Mouse (Mus musculus) thymus, postnatal 25 days (tissue): ENCODE measurements around the gene Akap12.
A peak's percentile ranks its signal among the peaks of the same experiment; 100 is the strongest.

Experiments used
- DNase-seq: peaks from one replicate; pipeline ENCODE4 v3.0.0; 2022

The Akap12 gene

DNA sequence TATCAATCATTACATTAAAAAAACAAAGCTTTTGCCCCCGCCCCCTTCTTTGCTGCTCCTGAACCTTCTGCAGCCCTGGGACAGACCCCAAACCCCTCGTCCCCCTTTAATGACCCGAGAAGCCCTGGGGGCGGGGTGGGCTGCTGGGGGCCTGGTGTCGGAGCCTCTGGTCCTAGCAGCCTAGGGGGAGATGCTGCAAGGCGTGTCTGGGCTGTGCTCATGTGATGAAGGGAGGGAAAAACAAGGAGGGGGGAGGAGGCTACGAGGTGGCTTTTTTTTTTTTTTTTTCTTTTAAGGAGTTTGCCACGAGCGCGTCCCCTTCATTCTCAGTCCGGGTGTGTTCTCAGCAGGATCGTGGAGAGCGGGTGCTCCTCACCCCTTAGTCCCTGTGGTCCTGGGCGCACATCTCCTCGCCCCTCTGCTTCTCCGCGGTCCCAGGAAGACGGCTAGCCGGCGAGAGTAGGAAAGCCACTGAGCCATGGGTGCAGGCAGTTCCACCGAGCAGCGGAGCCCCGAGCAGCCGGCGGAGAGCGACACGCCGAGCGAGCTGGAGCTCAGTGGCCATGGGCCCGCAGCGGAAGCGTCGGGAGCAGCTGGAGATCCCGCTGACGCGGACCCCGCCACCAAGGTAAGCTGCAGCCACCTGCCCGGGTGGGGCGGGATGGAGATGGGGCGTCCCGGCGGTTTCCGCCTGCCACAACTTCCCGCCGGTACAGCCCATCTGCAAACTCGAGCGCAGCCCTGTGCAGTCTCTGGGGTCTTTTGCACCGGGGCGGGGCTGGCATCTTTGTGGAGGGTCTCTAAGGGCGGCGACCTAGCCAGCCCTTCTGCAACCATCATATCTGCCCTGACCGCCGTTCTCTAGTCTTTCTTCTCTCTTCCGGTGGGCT is at the start of gene Akap12:
Akap12 (plus strand) TSS at position 340 of the 890 bp plus-strand sequence.
- peak; percentile 80 for DNase-seq

DNA sequence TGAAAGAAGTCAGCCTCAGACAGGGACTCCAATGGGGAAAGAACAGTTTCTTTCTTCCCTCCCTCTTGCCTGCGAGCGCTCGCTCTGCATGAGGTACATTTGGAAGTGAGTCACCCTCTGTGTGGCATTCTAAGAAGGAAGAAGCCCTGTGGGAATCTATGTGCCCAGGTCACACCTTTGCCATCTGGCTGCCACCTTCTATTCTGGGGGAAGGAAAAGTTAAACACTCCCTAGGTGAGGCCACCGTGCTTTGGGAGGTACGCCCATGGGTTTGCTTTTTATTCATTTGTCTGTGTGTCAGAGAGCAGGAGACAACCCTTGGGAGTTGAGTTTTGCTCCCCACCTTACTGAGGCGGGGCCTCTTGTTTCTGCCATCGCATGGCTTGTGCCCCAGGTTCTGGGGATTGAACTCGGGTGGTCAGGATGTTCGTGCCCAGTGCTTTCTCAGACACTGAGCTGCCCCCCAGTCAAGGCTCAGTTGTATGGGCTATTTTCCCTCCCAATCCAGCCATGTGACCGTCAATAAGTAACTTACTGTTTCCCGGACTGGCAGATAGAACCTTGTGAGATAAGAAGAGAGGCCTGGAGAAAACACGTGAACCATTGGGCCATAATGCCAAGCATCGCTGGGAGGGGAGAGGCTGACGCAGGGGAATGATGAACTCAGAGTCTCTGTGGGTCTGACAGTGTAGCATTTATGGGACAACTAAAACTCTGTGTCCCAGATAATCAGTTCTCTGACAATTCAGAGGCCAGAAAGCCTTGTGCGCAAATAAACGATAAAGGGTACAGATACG is 35.4 kb upstream of the Akap12 start:
- no peak for DNase-seq

DNA sequence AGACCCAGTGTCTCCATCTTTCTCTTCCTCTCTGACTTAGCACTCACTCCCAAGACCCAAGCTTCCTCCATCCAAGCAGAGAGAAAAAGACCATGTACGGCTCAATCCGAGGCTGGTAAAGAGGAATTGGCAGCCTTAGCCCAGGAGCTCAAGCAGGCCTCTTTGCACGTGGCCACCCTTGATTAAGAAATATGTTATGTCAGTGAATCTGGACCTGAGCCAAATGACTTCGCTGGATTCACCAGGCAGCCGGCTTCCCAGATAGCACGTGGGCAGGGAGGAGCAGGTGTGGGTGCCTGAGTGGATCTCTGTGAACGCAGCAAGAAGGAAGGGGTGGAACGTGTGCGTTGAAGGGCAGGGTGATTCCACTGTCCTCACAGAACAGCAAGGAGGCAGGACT is 33.1 kb upstream of the Akap12 start:
- DNase-seq, result no peak

DNA sequence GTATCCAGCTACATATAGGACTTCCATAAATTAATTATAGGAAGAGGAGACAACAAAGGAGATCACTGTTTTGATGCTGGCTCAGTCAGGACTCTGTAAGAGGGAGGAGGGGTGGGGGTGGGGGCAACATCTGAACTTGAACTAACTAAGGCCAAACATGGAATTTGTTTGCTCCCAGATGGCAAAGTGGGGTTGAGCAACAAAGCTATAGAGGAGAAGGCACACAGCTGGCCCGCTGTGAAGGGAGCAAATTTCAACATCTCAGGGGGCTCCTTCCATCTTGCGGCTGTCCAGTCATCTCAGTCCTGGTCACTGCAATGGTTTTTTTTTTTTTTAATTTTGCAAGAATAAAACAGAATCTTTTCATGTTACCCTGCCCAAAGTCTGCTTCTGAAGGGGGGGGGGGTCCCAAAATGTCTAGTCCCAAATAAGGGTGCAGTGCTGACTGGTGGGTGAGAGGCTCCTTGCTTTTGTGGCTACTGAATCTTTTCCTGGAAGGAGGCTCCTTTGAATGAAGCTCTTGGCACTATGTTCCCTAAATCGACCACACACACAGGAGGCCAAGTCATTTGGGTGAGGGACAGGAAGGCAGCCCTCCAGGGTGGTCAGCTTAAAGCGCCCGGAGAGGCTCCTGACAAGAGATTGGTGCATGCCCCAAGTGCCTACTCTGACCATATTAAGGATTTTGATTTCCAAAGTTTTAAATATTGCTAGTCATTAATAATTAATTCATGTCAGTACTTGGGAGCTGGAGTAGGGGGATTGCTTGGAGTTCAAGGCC is 26.2 kb upstream of the Akap12 start:
- DNase-seq, result no peak

DNA sequence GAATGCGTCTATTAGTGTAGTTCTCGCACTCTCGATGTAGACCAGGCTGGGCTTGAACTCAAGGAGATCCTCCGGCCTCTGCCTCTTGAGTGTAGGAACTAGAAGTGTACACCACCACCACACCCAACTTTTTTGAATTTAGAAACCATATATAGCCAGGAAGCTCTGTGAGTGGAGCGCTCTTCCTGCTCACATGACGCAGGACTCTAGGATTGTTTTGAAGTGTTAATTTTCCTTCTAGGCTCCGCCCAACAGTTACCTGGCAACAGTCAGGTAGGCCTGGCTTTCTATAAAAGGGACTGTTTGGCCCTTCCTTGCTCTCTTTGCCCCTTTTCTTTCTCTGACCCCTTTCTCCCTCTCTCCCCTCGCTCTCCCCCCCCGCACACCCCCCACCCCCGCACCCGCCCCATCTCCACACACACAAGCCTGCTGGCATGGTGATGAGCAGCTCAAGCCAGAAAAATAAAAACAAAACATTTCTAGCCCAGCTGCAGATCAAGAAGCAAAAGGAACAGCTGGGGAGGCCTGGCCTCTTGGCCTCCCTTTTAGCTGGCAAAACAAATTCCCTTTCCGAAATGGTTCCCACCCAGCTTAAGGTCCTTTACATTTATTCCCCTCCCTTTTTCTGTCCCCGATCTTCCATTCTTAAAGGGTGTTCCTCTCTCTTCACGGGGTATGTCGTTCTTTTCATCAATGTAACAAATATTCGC is 22.4 kb upstream of the Akap12 start:
- DNase-seq, result no peak

DNA sequence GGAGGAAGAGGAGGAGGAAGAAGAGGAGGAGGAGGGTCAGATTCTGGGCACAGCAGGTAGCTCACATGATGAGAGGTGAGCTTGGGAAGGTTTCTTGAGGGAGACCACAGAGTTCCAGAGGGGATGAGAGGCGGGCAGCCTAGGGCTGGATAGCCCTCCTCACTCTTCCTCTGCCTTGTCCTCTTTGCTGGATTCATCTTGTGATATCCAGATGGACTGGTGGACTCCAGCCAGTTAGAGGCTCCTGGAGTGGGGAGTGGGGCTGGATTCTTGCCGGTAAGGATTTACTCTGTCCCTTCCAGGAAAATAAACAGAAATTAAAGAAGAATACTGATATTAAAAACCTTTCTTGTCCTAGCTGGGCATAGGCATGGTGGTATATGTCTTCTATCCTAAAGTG is 20.4 kb upstream of the Akap12 start:
- no peak for DNase-seq

DNA sequence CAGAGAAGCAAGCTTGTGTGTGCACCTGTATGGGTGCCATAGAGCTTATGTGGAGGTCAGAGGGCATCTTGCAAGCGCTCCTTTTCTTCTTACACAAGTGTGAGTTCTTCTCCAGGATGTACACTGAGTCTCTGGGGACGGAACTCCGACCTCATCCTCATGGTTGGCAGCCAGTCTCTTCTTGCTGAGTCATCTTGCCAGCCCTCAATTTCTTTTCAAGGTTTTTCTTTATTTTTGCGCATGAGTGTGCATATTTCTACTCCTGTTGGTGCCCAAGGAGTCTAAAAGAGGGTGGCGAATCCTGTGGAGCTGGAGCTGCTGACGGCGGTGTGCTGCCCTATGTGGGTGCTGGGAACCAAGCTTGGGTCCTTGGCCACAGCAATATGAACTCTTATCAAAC is 19.8 kb upstream of the Akap12 start:
- no peak for DNase-seq

DNA sequence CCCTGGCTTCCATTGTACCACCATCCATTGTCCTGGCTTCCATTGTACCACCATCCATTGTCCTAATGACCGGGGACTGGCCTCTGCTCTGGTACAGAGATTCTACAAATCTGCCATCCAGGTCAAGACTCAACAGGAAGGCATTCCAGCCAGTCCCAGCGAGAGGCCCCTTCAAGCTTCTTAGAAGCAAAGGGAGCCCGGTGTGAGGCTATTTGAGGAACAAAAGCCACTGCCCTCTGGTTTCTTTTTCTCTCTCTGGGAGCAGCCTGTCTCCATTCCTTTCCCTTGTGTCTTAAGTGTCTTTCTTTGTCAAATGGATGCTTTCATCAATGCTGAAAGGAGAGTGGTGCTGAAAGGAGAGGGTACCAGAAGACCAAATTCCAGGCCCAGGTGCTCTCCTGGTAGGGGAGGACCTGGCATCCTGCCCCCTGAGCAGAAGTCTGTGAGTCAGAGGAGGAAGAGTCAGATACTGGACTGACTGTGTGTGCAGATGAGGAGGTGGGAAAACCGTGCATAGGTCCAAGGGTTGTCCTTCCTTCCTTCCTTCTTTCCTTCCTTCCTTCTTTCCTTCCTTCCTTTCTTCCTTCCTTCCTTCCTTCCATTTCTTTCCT is 16.8 kb upstream of the Akap12 start:
- DNase-seq, result no peak

DNA sequence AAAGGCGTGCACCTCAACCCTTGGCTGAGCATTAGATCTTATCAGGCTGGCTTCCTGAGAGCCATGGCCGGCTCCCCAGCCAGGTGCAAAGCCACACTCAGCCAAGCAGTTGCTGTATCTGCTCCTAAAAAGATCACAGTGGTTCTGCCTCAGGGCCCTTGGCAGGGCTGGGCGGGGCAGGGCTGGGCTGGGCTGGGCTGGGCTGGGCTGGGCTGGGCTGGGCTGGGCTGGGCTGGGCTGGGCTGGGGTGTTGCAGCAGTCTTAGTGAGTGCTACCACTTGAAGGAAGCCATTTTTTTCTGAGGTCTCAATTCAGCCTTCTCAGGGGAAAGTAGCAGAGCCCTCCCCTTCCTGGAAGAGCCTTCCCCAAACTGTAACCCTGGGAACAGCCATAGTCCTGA is 15.5 kb upstream of the Akap12 start:
- DNase-seq, result no peak

DNA sequence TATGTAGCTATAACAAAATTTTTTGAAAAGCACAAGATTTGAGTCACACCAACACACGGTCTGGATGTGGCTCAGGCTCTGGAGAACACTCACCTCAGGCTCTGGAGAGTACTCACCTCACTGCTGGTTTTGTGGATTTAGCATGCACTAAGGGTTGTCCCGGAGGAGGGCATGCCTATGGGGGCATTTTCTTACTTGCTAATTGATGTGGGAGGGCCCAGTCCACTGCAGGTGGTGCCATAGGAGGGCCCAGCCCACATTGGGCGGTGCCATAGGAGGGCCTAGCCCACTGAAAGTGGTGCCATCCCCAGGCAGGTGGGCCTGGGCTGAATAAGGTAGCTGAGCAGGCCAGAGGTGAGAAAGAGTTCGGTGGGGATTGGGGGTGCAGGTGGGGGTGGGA is 12.6 kb upstream of the Akap12 start:
- no peak for DNase-seq

DNA sequence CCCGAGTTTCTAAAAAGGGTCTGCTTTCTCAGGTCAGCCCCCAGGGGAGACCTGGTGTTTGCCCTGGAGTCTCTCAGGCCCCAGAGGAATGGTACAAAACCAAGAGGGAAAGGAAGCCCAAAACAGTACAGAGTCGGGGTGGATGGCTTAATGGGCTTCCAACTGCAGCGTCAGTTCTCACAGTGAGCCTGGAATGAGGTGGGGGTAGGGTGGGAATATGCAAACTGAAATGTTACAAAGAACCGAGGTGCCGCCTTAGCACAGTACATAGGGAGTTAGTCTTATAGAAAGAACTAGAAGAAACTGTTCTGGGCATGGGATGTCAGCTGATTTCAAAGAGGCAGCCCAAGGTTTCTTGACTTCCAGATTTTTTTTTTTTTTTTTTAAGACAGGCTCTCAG is 11.7 kb upstream of the Akap12 start:
- DNase-seq, result no peak

DNA sequence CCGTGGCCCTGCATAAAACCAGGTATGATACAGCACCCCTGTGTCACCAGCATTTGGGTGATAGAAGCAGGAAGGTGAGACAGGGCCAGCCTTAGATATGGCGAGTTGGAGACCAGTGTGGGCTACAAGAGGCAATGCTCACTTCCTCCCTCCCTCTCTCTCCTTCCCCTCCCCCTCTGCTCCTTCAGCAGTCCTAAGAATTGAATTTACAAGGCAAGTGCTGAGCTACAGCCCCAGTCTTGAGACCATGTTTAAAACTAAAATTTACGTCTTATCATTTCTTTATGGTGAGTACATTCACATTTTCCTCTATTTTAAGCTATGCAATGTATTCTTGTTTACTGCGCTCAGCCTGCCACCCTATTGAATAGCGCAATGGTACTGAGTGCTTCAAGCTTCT is 5.3 kb upstream of the Akap12 start:
- peak; percentile 7 for DNase-seq

DNA sequence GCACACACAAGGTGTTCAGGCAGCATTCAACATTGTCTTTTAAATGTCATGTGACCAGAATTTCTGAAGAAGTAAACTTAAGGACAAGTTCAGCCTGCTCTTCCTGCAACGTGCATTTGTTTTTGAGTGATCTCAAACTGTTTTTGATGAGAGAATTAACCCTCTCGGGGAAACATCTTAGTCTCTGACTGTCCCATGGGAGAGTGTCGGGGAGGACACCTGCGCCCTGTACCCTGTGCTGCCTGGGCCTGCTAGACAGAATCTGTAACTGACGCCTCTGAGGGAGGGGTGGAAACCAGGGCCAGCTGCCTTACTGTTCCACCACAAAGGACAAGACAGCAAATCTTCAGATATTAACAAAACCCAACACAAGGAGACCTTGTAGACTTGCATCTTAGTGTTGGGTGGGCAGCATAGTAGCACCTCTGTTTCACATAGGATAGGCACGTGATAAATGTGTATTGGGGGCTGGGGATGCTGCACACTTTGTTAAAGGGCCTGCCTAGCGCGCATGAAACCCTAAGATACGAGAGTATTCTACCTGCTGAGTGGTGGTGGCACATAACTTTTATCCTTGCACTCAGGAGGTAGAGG is 4.7 kb upstream of the Akap12 start:
- peak; percentile 51 for DNase-seq

DNA sequence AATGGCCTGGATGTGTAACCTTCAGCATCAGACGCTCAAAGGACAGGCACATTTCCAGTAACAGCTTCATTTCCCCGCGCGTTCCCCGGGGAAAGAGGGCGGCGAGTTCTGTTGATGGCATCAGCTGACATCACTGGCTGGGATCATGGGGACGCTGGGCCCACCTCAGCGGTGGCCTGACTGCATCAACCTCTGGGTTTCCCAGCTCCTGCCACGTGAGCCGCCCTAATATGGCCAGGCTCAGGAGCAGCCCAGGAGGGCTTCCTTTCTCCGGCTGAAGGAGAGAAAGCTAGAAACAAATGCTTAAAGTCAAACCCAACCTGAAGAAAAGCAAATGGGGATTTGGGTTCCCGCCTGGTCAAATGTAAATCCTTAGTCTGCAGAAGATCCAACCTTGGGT is 539 bp upstream of the Akap12 start:
- no peak for DNase-seq

DNA sequence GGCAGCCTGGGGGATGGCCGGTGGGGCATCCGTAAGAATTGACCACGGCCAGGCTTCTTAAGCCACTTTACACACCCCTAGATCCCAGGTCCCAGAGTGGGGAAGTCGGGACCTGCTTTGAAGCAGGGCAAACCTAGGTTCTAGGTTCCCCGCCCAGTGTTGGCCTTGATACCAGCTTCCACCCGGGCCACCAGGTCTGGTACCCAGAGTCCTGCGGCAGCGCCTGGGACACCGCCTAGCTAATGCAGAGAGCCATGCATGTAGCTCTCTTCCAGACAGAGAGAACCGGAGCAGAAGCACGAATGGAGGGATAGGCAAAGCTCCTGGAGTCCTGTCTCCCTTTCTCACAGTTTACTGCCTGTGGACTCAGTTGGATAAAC is 741 bp downstream of the Akap12 start:
- peak; percentile 38 for DNase-seq

DNA sequence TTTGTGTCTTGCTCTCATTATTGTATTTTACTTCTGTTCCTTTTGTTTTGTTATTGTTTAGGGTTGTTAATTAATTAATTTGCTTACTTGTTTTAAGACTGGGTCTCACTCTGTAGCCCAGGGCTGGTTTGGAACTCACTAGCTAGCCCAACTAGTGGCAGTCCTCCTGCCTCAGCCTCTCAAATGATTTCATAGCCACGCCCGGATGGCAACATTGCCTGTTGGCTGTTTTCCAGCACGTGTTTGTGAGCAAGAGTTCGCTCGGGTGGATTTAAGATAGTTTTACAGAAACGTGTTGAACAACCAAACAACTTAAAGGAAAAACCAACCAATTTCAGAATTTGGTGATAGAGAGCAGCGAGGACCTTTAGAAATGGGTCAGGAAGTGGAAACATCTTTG is 1.3 kb downstream of the Akap12 start:
- peak; percentile 9 for DNase-seq

DNA sequence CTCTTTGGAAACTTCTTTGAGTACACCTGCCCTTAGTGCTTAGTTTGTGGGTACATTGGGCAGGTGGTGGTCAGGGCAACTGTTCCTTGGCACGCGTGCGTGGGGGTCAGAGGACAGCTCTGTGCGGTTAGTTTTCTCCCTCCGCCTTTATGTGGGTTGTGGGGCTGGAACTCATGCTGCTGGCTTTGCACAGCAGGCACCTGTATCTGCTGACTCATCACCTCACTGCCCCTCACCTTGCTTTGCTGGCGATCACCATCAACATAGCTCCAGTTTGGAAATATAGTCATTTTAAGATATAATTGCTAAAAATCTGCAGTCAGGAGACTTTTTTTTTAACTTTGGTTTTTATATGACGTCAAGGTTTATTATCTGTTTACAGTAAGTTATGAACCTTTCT is 2.0 kb downstream of the Akap12 start:
- DNase-seq, result no peak

DNA sequence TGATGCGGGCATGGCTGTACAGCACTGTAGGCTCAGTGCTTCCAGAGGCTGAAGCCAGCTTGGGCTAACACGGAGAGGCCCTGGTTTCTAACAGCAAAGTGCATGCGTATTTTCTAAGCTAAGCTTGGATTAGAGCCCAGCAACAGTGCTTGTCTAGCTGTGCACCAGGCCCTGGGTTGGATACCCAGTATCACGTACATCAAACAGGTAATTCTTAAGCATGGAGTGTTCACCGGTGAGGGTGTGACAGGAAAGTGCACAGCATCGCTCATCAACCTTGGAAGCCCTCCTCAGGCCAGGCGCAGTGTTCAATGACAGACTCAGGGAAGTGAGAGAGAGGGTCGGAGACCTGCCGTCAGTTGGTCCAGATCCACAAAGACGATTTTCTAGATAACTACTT is 9.4 kb downstream of the Akap12 start:
- no peak for DNase-seq

DNA sequence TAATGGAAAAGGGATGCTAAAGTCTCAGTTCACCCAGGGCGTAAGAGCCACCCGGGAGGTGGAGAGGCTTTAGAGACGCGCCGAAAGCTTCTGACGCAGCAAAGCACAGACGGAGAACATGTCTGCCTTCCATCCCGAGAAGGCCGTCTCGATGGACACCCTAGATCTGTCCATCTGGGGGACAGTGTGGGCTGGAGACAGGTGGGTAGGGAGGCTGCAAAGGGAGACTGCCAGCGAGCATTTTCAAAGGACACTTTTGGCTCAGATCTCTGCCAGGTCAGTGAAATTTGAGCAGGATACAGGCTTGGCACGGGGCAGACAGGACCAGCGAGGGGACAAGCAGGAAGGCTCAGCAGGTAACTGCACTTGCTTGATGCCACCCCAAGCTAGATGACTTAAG is 9.9 kb downstream of the Akap12 start:
- DNase-seq, result no peak

DNA sequence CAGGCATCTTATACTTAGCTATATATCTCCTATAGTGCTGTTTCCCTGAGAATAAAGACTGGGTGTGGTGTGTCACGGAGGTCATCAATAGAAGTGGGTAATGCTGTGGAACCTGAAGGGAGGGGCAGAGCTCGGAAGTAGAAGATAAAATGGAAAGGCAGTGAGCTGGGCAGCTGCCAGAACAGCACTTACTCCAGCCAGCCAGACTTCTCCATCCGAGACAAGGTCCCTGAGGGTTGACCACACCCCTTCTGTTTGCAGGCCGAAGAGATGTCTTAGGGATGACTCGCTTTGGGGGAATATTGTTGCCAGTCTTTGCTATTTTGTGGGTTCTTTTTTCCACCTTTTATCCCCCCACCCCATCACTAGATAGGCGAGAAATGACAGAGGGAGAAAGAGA is 11.9 kb downstream of the Akap12 start:
- DNase-seq, result no peak

DNA sequence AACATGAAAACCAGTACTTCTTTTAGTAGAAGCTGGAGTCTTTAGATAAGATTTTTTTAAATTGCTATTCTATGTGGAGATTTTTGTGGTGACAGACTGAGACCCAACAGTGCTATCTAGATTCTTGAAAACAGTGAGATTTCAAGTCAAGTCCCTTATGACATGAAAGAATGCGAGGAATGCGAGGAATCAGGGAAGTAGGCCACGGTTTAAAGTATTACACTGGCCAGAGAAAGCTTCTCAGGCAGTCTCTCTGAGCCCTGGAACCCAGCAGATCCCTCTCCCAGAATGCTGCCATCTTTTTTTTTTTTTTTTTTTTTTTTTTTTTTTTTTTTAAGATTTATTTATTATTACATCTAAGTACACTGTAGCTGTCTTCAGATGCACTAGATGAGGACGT is 16.2 kb downstream of the Akap12 start:
- no peak for DNase-seq

DNA sequence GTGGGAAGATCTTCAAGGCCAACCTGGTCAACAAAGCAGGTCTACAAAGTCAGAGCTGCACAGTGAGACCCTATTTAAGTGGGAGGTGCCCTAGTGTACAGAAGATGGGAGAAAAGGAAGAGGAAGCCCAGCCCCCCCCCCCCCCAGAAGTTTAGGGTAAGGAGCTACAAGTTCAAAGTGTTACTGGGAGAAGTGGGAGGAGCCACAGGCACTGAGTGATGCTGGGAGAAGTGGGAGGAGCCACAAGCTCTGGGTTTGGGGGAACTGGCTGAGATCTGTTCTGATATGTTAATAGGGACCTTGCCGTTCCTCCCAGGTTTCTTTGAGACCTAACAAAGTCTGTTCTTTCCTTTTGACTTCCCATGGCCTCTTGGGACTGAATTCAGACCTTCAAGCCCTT is 18.6 kb downstream of the Akap12 start:
- DNase-seq, result no peak
